Mouse (Mus musculus): ENCODE results near the gene Dnlz.
"Not testable (repeated sequence)": the region's sequence is repeated elsewhere in the genome, so short reads cannot be mapped to it uniquely, and the experiment has no call there.

DNA sequence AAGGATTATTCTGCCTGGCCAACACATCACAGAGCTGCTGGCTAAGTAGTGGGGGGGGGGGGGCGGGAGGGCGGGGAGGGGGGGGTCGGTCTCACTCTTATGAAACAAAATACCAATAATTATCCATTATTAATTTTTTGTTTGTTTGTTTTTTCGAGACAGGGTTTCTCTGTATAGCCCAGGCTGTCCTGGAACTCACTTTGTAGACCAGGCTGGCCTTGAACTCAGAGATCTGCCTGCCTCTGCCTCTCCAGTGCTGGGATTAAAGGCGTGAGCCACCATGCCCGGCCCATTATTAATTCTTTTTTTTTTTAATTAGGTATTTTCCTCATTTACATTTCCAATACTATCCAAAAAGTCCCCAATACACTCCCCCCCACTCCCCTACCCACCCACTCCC is 29.0 kb upstream of the Dnlz start:
- TF ChIP-seq CTCF (IDR thresholded peaks at IDR 0.05); EP300 (IDR thresholded peaks at IDR 0.05; ENCODE audit: insufficient read depth, low read depth, low read length); POLR2A (IDR thresholded peaks at IDR 0.05; ENCODE audit: insufficient read depth, low read depth, low read length): not testable (repeated sequence)

All from heart, adult 2 months (tissue).